Mouse (Mus musculus) C2C12 (cell line): ENCODE measurements around the gene Fam8a1.

ENCODE experiments used
- CEBPB ChIP-seq: IDR thresholded peaks from one replicate; pipeline ENCODE4 v1.6.1; 2011; ENCODE audit warnings: low read depth, mild to moderate bottlenecking, control low read depth, moderate library complexity
- CTCF ChIP-seq: IDR thresholded peaks from one replicate; pipeline ENCODE4 v1.5.1; 2011; ENCODE audit not compliant: control insufficient read depth, insufficient read depth, insufficient read length
- FOSL1 ChIP-seq: IDR thresholded peaks from one replicate; pipeline ENCODE4 v1.8.0; 2011; ENCODE audit warnings: mild to moderate bottlenecking, low read length; ENCODE audit not compliant: poor library complexity, insufficient read depth, severe bottlenecking
- MAX ChIP-seq: IDR thresholded peaks from one replicate; pipeline ENCODE4 v1.6.1; 2011; ENCODE audit warnings: mild to moderate bottlenecking, control low read depth
- MYOD1 ChIP-seq: IDR thresholded peaks from one replicate; pipeline ENCODE4 v1.6.1; 2011; ENCODE audit warnings: low read depth; ENCODE audit not compliant: control insufficient read depth, insufficient read length
- MYOG ChIP-seq: IDR thresholded peaks from one replicate; pipeline ENCODE4 v1.6.1; 2011; ENCODE audit not compliant: control insufficient read depth, insufficient read length; ENCODE audit errors: extremely low read depth
- USF1 ChIP-seq: IDR thresholded peaks from one replicate; pipeline ENCODE4 v1.6.1; 2011; ENCODE audit warnings: low read depth, mild to moderate bottlenecking, control low read depth, moderate library complexity

DNA sequence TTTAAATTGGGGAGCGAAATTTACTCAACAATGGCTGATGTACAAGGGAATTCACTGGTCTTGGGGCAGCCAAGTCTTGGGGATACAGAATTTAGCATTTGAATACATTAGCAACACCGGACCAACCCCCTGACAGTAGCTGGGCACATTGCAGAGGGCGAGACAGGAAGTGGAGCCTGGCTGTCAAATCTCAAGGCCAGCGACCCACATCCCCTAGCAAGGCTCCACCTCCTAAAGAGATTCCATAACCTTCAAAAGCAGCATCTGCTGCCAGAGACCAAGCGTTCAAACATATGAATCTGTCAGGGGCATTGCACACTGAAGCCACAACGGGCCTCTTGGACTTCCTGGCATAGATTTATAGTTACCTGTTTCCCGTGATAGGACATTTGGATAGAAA, 17.5 kb upstream of the Fam8a1 start:
- TF ChIP-seq MAX (no peak), CTCF (no peak), USF1 (no peak), MYOD1 (no peak), MYOG (no peak), CEBPB (no peak), FOSL1 (no peak)
